Mouse (Mus musculus): Measurements from ENCODE around the gene Ube2f.
A peak's percentile ranks its signal among the peaks of the same experiment; 100 is the strongest.

Gene Ube2f

DNA sequence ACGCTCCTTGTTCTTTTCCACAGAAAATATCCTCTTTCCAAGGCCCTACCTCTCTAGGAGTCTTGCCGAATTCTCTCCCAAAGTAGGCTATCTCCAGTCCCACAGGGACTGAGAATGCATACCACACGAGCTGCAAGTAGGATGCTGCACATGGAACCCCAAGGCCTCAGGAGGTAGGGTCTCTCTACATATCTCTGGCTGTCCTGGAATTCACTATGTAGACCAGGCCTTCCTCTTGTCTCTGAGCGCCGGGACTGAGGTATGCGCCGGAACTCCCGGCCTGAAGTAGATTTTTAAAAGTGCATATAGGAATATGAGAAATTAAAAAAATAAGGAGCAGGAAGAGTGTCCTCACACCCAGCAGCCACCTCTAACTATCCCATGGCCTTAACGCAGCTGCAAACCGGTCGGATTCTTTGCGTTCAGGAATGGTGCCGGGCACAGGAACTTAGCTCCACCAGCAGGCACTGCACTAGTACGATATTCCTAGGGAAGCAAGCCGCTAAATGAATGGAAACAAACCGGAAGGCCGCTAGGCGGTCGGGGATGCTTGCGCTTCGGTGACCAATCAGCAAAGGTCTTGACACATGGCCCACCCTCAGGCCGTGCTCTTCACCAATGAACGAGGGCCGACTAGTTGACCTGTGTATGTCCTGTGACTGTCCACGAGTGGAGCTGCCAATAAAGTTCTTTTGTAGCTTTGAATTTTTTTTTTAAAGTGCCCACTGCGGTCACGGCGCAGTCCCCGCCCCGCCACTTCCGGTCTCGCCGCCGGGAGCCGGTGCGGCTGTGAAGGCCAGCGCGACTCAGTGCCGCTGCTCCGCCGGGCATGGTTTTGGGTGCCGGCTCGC is at the start of gene Ube2f:
Ube2f (plus strand) TSS at position 741 of the 851 bp plus-strand sequence.
- peak; percentile 89 for DNase-seq (ENCODE audit: low spot score)

DNA sequence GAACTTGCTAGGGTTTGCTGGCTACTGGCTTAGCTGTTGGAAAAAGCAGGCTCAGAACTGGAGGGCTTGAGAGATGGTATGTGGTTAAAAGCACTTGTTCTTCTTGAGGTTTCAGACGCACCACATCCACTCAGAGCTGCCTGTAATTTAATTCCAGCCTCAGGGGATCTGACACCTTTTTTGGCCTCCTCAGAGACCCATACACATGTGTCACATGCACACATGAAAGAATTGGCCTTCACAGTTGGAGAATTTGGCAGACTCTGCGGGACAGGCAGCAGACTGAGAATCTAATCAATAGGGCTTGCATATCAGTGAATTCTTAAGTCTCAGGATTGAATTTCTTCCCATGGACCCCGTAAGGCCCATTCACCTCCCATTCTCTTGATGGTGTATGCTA is 49.0 kb upstream of the Ube2f start:
- DNase-seq (ENCODE audit: low spot score) = no peak

DNA sequence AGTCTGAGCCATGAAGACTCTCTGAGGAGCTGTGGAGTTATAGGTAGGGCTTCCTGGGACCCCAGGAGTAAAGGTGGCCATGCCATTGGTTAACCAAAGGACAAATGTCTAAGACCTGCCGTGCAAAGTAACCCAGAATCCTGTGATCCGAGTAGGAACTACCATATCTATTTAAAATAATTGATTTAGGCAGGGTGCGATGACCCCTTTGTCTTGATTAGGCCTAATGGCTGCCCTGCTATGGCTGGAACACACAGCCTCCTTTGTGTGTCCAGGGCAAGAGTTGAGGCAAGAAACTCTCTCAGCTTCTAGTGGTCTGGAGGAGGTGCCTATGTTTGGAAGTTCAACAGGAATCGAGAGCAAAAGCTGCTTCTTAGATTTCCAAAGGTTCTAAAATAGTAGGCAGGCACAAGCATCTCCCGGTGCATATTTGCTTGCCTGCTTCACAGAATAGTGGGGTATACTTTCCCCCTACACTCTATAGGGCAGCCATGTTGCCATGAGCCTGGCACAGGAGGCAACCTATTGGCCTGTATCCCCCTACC is 45.8 kb upstream of the Ube2f start:
- no peak for DNase-seq (ENCODE audit: low spot score)

DNA sequence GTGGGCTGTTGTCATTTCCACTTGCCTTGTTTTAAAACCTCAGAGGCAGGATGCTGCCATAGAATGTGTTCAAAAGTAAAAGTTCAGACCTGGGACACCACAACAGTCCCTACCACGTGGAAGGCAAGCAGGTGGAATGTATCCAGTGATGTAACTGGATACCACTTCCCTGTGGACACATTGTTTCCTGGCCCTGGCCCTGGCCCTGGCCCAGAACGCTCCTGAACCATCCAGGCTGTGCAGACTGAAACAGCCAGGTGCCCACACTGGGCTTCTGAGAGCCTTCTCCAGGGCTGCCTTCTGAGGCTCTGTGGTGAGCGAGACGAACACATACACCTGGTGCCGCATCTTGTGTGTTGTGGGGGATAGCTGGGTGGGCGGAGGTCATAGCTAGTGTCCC is 44.5 kb upstream of the Ube2f start:
- no peak for DNase-seq (ENCODE audit: low spot score)

DNA sequence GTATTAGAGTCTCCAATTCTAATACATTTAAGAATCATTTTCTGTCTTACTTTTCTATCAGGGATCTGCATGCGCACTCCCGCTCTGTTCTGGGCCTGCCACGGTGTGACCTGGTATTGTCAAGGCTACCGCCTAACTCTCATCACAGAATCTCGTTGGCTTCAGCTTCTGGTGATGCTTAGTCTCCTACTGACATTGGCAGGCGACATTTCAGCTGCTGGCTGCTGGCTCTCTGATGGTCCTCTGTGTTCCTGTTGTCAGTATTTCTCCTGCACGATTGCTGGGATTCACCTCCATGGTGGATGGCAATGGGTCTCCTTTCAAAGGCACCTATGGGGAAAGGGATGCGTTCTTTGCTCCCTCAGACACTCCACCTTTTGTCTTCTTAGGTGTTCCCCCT is 43.8 kb upstream of the Ube2f start:
- no peak for DNase-seq (ENCODE audit: low spot score)

DNA sequence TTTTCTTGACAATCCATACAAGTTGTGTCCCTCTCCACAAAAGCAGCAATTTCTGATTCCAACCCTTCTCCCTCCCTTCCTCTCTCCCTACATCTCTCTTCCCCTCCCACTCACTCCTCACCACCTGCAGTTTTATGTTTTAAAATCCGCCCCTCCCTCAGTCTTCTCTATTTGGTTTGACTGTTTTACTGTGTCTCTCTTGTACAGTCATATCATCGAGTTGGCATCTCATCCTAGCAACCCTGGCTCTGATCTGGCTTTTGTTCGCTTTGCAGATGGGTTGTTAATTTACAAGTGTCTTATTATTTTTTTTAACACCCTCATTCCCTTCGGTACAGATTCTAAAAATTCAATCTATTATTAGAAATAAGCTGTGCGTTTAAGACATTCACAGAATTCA is 43.2 kb upstream of the Ube2f start:
- no peak for DNase-seq (ENCODE audit: low spot score)

DNA sequence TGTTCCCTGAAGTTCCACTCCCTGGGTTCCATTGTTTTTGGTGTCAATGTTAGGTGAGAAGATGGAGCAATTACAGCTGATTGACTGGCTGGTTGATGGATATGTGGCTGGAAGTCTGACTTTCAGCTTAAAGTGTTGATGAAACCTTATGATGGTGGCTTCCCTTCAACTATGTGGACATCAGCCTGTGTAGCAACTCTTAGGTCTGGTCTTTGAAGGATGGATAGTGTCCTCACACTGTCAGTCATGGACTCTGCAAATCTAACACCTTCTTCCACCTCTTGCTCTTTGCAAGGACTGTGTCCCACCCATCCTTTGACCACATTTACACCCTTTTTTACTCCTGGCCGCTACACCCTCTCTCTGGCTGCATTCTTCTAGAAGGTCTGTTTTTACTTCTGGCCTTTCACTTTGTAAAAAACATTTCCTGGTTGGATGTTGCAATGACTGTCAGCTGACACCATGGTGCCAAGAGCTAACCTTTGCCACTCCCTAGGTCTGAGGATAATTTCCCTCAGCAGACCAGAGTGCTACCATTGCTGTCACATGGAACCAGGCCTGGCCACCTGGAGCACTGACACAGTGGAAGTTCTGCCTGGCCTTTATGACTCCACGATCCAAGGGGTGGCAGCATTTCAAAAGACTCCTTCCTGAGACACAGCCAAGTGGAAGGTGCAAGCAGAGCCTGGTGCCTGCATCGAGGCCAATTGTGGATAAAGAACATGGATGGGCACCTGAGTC is 42.6 kb upstream of the Ube2f start:
- no peak for DNase-seq (ENCODE audit: low spot score)

DNA sequence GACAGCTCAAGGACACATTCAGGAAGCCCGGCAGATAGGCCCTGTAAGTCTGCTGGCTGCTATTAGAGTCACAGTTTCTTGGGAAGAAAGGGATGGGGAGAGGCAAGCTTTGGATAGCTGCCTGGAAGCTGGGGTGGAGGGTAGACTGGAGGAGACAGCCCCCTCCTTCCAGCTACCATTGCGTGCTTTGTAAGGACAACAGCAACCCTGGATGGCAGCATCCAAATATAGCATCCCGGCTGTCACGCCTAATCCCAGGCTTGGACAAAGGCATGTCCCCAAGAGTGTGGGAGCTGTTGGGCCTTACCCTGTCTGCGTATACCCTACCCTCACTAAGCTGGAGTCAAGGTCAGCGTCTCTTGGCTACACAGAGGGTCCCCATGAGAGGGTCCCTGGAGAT is 40.8 kb upstream of the Ube2f start:
- DNase-seq (ENCODE audit: low spot score) = peak; percentile 59

DNA sequence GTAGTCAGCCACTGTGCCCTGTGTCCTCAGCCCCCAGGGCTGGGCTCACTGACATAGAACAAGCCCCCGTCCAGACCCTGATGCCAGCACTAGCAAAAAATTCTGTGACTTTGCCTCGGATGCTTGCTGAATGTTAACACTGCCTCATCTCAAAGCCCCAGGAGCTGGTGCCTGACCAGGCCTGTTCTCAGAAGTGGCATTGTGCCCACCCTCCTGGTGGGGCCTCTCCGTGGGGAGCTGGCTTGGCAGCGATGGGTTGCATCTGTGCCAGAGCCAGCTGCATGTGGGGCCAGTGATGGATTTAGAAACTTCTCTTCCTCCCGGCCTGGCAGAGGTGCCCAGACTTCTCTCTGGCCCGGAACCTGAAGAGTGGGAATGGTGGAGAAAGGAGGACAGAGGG is 40.3 kb upstream of the Ube2f start:
- peak; percentile 67 for DNase-seq (ENCODE audit: low spot score)

DNA sequence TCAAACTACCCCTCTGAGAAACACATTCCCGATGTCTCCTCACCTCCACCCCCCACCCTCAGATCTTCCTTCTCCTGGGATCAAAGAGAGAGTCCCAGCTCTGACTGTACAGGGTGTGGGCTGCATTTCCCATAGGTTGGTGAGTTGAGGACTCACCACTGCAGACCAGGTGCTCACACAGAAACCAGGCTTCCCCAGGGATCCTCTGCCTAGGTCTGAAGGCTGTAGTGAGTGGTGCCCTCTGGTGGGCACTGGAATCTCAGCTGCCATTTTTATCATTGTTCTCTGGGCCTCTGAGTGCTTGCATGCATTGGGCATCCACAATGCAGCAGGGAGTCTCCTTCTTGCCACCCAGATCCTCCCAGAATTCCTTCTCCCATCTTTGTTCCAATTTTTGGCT is 39.0 kb upstream of the Ube2f start:
- DNase-seq (ENCODE audit: low spot score) = peak; percentile 70

DNA sequence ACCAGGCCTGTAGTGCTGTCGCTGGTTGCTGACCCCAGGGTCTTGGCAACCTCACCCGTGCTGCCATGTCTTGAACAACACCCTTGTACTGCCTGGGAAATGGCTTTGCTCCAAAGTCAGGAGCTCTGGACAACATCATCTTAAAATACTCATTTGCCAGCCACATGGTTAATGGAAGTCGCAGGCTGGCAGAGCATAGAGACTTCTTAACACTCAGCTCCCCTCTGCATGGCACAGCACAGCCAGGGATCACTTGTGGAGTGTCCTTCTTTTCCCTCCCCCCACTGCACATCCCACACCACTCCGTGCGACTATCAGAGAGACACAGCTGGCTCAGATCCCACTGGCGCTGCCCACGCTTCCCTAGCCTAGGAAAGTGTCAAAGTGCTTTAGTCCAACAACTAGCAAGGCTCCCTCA is 38.5 kb upstream of the Ube2f start:
- DNase-seq (ENCODE audit: low spot score) = peak; percentile 83

DNA sequence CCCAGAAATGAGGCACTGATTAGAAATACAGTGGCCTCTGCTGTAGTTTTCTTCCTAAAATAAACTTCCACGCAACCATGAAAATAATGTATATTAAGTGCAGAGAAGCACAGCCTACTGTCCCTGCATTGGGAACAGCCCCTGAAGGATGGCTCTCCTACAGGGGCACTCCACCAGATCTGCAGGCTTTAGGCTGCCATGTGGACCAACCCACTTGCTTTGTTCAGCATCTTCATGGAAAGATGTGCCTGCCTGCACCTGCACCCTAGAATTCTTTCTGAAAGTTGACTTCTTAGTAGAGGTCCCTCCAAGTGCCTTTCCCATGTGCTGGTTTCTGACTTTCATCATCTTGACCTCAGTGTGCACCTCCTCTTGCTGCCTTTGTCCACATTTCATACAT is 34.8 kb upstream of the Ube2f start:
- DNase-seq (ENCODE audit: low spot score) = no peak

DNA sequence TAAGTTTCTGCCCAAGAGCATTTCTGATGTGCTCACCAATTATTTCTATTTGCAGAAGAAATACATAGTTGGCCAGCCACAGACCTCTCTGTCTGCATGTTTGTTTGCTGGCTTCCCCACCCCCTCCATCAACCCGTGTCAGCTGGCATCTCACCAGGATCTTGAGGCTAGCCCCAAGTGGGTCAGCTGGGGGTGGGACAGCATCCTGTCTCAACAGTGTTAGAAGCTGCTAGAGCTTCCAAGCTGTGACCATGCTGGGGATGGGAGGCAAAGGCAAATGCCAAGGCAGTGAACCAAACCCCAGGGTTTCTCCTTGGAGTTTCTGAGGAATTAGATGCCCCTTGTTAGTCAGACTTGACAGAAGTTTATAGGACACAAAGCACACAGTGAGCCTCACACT is 34.1 kb upstream of the Ube2f start:
- no peak for DNase-seq (ENCODE audit: low spot score)

DNA sequence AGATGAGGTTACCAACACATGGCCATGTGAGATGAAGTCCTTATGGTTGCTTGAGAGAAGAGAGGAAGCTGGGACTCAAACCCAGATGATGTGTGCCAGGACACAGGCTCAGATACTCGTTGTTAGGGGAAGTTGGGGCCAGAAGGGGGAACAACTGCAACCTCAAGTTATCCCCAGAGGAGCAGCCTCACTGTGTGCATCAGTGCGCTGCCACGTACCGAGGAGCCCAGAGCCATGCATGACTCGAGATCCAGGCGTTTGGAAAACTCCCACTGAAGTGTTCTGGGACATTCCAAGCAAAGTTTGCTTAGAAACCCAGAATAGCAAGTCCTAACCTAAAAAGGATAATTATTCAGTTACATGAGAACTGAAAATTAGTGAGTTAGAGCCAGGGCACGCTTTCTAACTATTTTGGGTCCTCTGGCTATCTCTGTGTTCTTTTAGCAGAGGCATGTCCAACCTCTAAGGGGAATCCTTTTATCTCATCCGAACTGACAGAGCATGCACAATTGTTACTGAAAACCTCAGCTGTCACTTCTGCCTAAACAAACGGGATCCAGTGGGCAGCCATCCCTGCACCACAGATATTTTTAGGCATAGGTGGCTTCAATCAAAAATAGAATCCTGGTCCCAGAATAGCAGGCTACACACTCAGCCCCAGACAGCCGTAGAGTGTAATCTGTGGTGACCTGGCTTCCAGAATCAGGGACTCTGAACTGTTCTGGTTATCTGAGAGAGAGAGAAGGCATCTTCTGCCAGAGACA is 33.4 kb upstream of the Ube2f start:
- DNase-seq (ENCODE audit: low spot score) = no peak

DNA sequence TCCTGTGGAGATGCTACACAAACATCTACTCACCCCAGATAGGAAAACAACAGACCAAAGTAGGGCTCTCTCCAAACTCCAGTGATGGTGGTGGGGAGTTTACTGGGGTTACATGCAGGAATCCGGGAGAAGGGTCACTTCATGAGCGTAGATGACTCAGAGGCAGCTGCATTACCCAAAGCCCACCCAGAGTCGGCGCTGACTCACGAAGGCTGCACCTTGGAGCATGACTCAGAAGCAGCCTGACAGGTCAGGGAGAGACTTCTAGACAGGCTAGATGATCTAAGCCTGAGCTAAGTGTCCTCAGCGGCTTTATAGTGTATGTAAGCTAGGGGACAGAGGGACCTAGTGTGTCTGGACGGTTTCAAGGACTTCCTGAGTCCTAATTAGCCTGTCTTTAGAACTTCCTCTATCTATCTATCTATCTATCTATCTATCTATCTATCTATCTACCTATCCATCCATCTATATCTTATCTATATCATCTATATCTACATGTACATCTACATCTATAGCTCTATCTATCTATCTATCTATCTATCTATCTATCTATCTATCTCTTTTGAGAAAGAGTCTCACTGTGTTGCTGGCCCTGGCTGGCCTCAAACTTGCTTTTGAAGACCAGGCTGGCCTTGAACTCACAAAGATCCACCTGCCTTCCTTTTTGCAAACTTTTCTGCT is 30.3 kb upstream of the Ube2f start:
- no peak for DNase-seq (ENCODE audit: low spot score)

DNA sequence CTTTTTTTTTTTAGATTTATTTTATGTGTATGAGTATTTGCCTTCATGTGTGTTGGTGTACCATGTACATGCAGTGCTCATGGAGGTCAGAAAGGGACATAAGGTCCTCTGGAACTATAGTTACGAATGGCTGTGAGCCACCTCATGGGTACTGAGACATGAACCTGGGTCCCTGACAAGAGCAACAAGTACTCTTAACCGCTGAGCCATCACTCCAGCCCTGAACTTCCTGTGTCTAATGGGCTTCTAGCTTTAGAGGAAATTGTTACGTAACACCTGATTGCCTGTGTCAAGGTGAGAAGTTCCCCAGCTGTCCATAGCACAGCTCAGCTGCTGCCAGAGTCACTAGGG is 29.8 kb upstream of the Ube2f start:
- DNase-seq (ENCODE audit: low spot score) = no peak

DNA sequence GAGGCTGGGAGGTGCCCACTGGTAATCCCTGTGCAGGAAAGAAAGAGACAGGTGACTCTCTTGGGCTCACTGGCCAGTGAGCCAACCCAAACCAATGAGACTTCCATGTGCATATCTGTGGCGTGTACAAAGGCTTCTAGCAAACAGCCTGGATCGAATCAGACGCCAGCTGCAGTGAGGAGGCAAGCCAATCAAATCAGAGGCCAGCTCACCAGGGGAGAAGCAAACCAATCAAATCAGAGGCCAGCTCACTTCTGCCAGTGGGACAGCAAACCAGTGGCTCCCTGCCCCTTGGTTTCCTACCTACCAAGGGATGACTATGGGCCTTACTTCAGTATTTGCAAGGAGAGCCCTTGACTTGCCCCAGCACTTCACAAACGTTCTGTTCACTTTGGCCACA is 23.5 kb upstream of the Ube2f start:
- DNase-seq (ENCODE audit: low spot score) = no peak

DNA sequence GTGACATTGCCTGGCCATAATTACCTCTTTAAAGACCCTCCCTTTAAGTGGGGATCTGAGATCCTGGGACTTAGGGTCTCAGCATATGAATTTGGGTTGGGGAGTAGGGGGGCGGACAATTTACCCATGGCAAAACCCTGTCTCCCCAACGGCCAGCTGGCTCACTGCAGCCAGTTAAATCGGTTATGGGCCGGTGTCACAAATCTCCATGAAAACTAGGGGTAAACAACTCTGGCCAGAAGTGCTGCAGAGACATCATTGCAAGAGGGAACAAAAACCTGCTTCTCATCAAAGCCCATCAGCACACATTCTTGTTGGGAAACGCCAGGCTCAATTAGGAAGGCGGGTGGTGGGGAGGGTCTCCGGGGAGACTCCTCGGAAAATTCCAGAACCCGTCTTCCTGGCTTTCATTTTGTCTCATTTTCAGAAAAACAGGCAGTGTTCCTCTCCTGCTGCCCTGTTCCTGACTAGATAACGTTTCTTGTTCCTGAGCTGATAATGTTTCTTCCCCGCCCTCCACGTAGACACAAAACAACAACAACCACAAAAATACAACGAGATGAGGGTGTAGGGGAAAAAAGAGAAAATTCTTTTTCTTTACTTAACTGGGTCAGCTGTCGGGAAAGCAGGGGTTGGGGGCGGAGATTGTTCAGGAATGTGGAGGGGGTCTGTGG is 22.6 kb upstream of the Ube2f start:
- no peak for DNase-seq (ENCODE audit: low spot score)

DNA sequence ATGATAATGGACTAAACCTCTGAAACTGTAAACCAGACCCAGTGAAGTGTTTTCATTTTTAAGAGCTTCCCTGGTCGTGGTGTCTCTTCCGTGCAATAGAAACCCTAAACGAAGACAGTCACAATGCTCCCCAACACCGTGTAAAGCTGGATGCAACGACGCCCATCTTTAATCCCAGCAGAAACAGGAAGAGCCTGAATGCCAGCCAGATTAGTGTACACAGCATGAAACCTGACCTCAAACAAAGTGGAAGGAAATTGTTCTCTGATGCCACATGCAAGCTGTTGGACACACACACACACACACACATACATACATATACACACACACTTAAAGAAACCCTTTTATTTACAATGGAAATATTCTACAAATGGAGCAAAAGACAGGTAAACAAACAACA is 19.0 kb upstream of the Ube2f start:
- no peak for DNase-seq (ENCODE audit: low spot score)

DNA sequence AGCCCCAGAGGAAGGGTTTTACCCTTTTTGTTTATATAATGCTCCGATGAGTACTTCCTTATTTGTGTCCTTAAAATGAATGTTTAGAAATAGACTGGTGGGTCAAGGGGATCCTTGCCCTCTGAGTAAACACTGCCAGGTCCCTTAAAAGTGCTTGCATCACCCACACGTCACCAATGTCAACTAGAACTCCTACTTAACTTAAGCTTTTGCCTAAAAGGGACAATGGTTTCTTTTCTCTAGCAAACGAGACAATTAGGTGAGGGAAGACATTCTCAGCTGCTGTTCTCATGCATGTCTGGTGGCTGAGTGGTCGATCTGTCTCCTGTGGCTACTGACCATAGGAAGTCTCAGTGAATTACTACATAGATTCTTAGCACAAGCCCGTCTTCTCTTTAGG is 18.2 kb upstream of the Ube2f start:
- no peak for DNase-seq (ENCODE audit: low spot score)

DNA sequence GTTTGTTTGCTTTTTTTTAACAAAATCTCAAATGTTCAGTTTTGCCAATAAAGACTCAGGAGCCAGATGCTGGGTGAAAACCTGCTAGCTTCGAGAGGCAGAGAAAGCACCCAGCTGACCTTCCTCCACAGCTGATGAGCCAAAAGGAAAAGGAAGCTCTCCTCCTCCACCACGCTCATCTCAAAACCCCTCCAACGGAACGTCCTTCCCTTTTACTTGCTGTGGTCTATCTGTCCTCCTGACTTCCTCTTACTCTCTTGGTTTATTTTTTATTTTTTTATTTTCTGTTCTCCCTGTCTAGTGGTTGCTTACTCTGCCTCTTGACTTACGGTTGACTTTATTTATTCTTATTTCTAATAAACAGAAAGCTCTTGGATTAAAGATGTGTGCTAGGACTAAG is 14.7 kb upstream of the Ube2f start:
- DNase-seq (ENCODE audit: low spot score) = no peak

DNA sequence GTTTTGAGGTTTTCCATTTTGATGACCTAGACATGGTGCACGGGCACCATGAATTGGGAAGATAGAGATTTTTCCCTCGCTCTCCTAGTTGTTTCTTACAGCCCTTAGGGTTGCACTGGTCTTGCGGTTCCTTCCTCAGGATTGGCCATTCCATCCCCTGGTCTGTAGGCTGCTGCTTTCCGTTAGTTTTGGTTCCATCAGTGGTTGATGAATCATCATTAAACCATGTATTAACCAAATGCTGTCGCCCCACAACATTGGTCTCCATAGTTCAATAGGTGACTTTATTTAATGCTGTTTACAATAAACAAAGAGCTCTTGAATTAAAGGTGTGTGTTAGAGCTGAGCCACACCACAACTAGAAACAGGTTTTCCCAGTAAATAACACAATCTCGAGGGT is 12.4 kb upstream of the Ube2f start:
- DNase-seq (ENCODE audit: low spot score) = no peak
